Mouse (Mus musculus) embryonic facial prominence, embryonic 12.5 days (tissue): ENCODE measurements around the gene Ccdc28b. TPM values are rescaled to one million over a fixed set of nuclear protein-coding genes. Genes with fewer than 3 reads are reported as not detected.
A peak's percentile ranks its signal among the peaks of the same experiment; 100 is the strongest.

ENCODE experiments used
- ATAC-seq: fragments of 200-750 bp; cut with Nextera tagmentation; 2 replicates; pipeline ENCODE4 v1.8.0; 2017; ENCODE audit not compliant: insufficient number of reproducible peaks, insufficient read depth, low FRiP score, low TSS enrichment
- H3K27ac ChIP-seq: fragments of 300-500 bp; sonication (generic); 2 replicates; pipeline ENCODE4 v1.5.1; 2016; ENCODE audit warnings: mild to moderate bottlenecking
- H3K27me3 ChIP-seq: fragments of 300-500 bp; sonication (generic); 2 replicates; pipeline ENCODE4 v1.6.1; 2016; ENCODE audit warnings: mild to moderate bottlenecking, moderate library complexity
- H3K36me3 ChIP-seq: fragments of 300-500 bp; sonication (generic); 2 replicates; pipeline ENCODE4 v1.6.1; 2016; ENCODE audit warnings: mild to moderate bottlenecking
- H3K4me1 ChIP-seq: fragments of 300-500 bp; sonication (generic); 2 replicates; pipeline ENCODE4 v1.6.1; 2016
- H3K4me2 ChIP-seq: fragments of 300-500 bp; sonication (generic); replicated peaks from 2 replicates; pipeline ENCODE4 v1.6.1; 2016; ENCODE audit warnings: mild to moderate bottlenecking, moderate library complexity
- H3K4me3 ChIP-seq: fragments of 300-500 bp; sonication (generic); 2 replicates; pipeline ENCODE4 v1.5.1; 2016; ENCODE audit warnings: mild to moderate bottlenecking
- H3K9ac ChIP-seq: fragments of 300-500 bp; sonication (generic); 2 replicates; pipeline ENCODE4 v1.6.1; 2016; ENCODE audit warnings: mild to moderate bottlenecking, moderate library complexity
- H3K9me3 ChIP-seq: fragments of 300-500 bp; sonication (generic); 2 replicates; pipeline ENCODE4 v1.6.1; 2016; ENCODE audit warnings: mild to moderate bottlenecking, moderate library complexity
- WGBS: fragments of 180-500 bp; shearing (Covaris S2); methylation state at CpG from one replicate; pipeline ENCODE4 v1.1.7; 2016; 5-methylcytosine and 5-hydroxymethylcytosine counted together
- polyA plus RNA-seq: library from polyadenylated mRNA; unstranded; fragments of >200 nt; fragmentation: Nextera tagmentation; extraction: Ambion mirVana; gene quantifications from 2 replicates; pipeline ENCODE4 v1.2.1, GENCODE M21; 2016

The Ccdc28b gene
- 63.7 and 66.7 TPM in 2 replicates for polyA plus RNA-seq

DNA sequence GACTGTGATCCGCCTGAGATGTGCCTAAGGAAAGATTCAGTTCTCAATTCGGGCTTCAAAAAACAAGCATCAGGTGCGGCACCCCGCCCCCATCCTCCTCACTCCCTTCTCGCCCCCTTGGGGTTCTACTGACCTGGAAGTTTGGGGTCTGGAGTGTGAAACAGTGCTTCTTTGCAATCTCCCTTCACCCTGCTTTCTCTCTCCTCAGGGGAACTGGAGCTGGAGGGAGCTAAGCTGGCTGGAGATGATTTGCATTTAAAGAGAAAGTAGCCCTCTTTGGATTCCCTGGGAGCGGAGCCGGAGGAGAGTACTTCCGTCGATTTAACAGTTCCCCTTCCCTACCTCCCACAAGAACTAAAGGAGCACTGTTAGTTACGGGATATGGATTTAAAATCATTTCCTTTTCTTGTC lies at the start of gene Ccdc28b:
Ccdc28b (minus strand) TSS at position 267 of the 411 bp plus-strand sequence.
- Histone ChIP-seq H3K27ac (peak within 1 kb of the TSS; percentile 89), H3K27me3 (no peaks in the 10 kb centered on the region), H3K4me2 (peak within 1 kb of the TSS; percentile 82), H3K9me3 (no peaks in the 10 kb centered on the region), H3K36me3 (peaks cover 32% of the 10 kb centered on the region), H3K4me3 (peak within 1 kb of the TSS; percentile 64), H3K9ac (peak within 1 kb of the TSS; percentile 76), H3K4me1 (peaks cover 26% of the 10 kb centered on the region)
- under 1% methylated on average over 10 of the region's 10 CpGs for WGBS
- ATAC-seq = no peak

DNA sequence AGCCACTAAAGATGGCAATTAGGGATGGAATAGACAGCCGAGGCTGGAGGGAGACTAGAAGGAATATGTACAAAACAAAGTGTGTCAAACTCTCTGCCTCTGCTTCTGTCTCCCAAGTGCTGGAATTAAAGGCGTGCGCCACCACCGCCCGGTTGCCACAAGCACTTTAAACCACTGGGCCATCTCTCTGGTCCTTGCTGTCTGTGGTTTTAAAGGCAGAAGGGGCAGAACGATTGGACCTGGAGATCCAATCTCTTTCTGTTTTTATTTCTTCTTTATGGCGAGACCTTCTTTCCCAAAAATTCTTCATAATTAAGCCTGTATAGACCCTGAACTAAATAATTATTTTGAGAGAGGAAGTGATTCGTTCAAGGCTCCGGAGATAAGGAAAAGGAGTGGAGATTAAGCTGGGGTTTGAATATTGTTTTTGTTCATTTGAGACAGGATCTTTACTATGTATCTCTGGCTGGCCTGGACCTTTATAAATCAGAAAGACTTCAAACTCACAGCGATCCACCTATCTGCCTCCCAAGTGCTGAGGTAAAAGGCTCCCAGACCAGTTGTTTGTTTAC lies 49.2 kb upstream of the Ccdc28b start:
- peak overlapping the region; percentile 87 for H3K4me2 ChIP-seq

DNA sequence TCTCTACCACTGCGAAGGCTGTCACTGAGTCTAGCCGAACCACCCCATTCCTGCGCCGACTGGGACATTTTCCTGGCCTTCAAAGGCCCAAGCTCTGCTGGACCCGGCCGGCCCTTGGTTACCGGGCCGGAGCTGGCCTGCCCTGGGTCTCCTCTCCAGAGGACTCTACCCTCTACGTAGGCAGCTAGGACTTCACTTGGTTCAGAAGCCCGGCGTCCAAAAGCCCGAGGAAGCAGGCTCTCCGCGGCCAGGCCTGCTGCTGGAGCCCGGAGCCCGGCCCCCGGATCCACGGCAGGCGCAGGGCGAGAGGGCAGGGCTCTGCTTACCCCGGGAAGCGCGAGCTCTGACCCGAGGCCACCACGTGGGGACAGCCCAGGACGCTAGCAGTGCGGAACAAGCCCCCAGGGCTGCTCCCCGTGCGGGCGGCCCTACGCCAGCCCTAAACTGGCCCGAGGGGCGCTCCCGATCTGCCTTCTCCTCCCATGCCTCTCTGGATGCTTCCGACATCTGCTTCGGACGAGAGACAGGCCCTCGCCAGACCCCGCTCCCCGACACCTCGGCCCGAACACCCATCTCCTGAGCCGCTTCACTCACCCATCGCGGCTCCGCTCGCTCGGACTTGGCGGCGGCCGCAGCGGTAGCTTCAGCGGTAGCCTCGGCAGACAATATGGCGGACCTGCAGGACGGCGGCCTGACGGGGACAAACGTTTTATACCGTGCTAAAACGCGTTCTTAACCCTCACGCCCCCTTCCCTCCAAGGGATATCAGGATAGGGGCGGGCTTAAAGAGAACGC lies 48.5 kb upstream of the Ccdc28b start, which contains the start of gene Kpna6:
Kpna6 (minus strand) TSS at position 685 of the 795 bp plus-strand sequence.
- peaks cover 26% of the 10 kb centered on the region for H3K36me3 ChIP-seq

More for the DNA sequence above, 49.2 kb upstream of the Ccdc28b start:
- H3K9ac ChIP-seq = peak overlapping the region; percentile 99; the same call in 1 of the 2 replicates
- no peaks in the 10 kb centered on the region for H3K27me3 ChIP-seq
- H3K36me3 ChIP-seq = peaks cover 30% of the 10 kb centered on the region
- H3K27ac ChIP-seq = peak overlapping the region; percentile 95
- H3K9me3 ChIP-seq = no peaks in the 10 kb centered on the region
- H3K4me3 ChIP-seq = peak overlapping the region; percentile 99
- no peak for ATAC-seq
- peaks cover 14% of the 10 kb centered on the region for H3K4me1 ChIP-seq
- 6% methylated on average over 10 of the region's 10 CpGs for WGBS

DNA sequence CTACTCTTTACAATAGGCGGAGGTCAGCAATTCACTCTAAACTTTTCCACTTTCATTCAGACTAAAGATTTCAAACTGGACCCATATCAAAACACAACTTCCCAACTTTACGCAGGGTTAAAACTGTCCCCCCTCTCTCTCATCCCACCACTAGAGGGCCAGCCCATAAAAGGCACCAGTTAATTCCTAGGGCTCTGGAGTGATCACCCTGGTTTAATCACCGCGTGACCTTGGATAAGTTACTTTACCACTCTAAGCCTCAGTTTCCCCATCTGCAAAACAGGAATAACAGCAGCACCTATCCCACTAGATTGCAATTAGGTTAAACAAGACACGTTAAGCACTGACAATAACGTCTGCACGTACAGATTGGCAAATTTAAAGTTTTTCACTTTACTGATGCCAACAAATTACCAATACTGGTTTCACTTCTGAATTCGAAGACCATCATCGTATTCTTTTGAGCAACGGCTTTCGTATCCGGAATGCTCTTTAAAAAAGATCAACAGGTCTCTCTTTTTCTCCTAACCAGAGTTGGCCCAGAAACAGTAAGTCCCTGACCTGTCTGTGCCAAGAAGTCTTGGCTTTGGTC lies 47.8 kb upstream of the Ccdc28b start:
- peak overlapping the region; percentile 99 for H3K9ac ChIP-seq
- H3K27me3 ChIP-seq = no peaks in the 10 kb centered on the region
- H3K27ac ChIP-seq = peak overlapping the region; percentile 95
- H3K4me1 ChIP-seq = peaks cover 14% of the 10 kb centered on the region
- no peak for ATAC-seq
- H3K4me3 ChIP-seq = peak overlapping the region; percentile 99
- H3K9me3 ChIP-seq = no peaks in the 10 kb centered on the region
- H3K36me3 ChIP-seq = peaks cover 19% of the 10 kb centered on the region
- H3K4me2 ChIP-seq = peak overlapping the region; percentile 87
- 7% methylated on average over 12 of the region's 12 CpGs for whole genome bisulfite sequencing

More for the DNA sequence above, 48.5 kb upstream of the Ccdc28b start, which contains the start of gene Kpna6:
- under 1% methylated on average over 65 of the region's 65 CpGs for WGBS
- peaks cover 14% of the 10 kb centered on the region for H3K4me1 ChIP-seq
- H3K4me2 ChIP-seq = peak within 1 kb of the TSS; percentile 87
- peak within 1 kb of the TSS; percentile 99 for H3K4me3 ChIP-seq
- peak within 1 kb of the TSS; percentile 95 for H3K27ac ChIP-seq
- no peaks in the 10 kb centered on the region for H3K9me3 ChIP-seq
- peak within 1 kb of the TSS; percentile 99 for H3K9ac ChIP-seq
- H3K27me3 ChIP-seq = no peaks in the 10 kb centered on the region
- ATAC-seq = peak; percentile 83

DNA sequence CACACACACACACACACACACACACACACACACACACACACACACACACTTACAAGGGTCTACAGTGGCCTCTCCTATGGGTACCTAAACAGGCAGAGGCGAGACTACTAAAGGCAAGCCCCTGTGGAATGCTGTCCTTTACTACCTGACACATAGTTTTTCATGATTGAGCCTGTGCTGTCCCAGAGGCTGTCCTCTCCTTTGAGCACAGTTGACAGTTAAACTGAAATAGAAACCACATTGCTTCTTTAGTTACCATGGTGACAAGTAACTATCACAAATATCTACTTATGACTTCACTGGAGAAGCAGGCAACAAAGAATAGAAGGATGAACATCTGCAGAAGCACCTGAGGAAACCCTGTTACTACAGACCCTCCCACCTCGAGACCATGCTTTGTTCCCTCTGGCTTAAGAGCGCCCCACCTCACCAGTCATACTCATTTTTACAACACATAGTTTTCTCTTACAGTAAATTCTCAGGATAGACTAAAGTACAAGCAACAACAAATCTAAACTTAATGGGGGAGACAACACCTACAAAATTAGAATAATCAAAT lies 38.6 kb upstream of the Ccdc28b start:
- 84% methylated on average over 3 of the region's 3 CpGs for WGBS
- Histone ChIP-seq H3K9ac (no peak overlapping the region), H3K4me1 (no peaks in the 10 kb centered on the region), H3K27me3 (no peaks in the 10 kb centered on the region), H3K36me3 (peaks cover 37% of the 10 kb centered on the region), H3K4me3 (no peak overlapping the region), H3K9me3 (no peaks in the 10 kb centered on the region), H3K27ac (no peak overlapping the region; the same call in 1 of the 2 replicates), H3K4me2 (no peak overlapping the region)
- no peak for ATAC-seq

DNA sequence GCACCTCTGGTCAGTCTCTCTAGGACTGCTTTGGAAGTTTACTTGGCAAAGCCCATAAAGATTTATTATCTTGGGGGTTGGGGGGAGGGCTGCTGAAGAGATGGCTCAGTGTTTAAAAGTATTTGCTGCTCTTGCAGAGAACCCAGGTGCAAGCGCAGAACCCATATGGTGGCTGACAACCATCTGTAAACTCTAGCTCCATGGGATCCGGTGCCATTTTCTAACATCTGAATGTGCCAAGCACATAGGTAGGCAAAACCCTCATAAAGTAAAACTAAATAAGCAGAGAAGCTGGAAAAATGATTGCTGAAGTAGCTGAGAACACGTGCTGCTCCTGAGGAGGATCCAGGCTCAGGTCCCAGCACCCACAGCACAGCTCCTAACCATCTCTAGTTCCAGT lies 37.8 kb upstream of the Ccdc28b start:
- Histone ChIP-seq H3K4me3 (no peak overlapping the region), H3K9me3 (no peaks in the 10 kb centered on the region), H3K9ac (no peak overlapping the region), H3K36me3 (peaks cover 42% of the 10 kb centered on the region), H3K27ac (no peak overlapping the region), H3K4me1 (no peaks in the 10 kb centered on the region), H3K27me3 (no peaks in the 10 kb centered on the region), H3K4me2 (no peak overlapping the region)
- WGBS = 91% methylated on average over 3 of the region's 3 CpGs
- ATAC-seq = no peak

DNA sequence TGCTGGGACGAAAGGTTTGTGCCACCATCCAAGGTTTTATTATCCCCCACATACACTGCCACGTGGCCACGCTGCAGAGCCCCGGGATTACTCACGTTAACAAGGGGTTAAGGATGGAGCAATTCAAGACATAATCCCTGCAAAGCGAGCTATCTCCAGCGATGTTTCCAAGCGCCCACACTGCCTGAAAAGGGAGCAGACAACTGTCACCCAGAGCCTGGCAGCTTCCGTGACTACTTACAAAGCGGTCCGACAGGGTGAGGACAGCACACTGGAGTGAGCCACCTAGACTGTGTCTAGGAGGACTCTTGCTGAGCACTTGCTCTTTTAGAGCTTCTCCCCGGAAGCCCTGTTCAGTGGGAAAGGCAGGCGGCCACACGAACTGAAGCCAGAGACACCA lies 31.0 kb upstream of the Ccdc28b start:
- no peak overlapping the region for H3K4me3 ChIP-seq
- H3K4me2 ChIP-seq = no peak overlapping the region
- ATAC-seq = no peak
- WGBS = 92% methylated on average over 14 of the region's 14 CpGs
- H3K9ac ChIP-seq = no peak overlapping the region
- H3K9me3 ChIP-seq = no peaks in the 10 kb centered on the region
- H3K27me3 ChIP-seq = no peaks in the 10 kb centered on the region
- no peak overlapping the region for H3K27ac ChIP-seq
- no peaks in the 10 kb centered on the region for H3K4me1 ChIP-seq
- peaks cover 81% of the 10 kb centered on the region for H3K36me3 ChIP-seq

DNA sequence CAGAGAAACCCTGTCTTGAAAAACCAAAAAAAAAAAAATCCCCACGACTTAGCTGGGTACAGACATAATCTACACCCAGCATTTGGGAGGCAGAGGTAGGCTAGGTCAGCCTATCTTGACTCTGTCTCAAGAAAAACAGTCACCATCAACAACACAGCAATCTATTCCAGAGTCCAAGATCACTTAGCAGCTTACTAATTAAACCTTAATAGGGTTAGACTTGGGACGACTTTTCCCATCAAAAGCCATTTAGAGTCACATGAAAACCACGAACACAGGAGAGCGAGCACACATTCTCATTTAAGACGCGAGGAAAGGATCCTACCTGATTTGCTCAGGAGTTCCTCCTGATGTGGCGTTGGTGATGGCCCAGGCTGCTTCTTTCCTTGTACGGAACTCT lies 26.6 kb upstream of the Ccdc28b start:
- H3K4me3 ChIP-seq = no peak overlapping the region
- H3K27me3 ChIP-seq = no peaks in the 10 kb centered on the region
- H3K9me3 ChIP-seq = no peaks in the 10 kb centered on the region
- H3K27ac ChIP-seq = no peak overlapping the region
- H3K4me2 ChIP-seq = no peak overlapping the region
- ATAC-seq = no peak
- 92% methylated on average over 8 of the region's 8 CpGs for WGBS
- H3K36me3 ChIP-seq = peaks cover 90% of the 10 kb centered on the region
- no peak overlapping the region for H3K9ac ChIP-seq
- H3K4me1 ChIP-seq = no peaks in the 10 kb centered on the region

DNA sequence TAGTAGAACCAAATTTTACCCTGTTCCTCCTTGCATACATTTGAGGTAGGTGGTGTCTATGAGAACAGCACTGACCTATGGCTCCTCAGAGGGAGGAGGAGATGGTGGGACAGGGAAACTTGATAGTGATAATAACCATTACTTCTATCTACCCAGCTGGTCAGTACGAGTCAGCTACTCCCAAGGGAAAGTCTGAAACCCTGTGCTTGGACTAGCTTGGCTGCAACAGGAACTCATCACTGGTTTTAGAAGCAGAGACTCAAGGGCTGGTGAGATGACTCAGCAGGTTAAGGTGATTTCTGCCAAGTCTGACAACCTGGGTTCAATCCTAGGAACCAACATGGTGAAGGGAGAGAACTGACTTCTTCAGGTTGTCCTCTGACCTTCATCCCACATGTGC lies 24.9 kb upstream of the Ccdc28b start:
- Histone ChIP-seq H3K4me1 (no peaks in the 10 kb centered on the region), H3K27ac (no peak overlapping the region), H3K9me3 (no peaks in the 10 kb centered on the region), H3K27me3 (no peaks in the 10 kb centered on the region), H3K9ac (no peak overlapping the region), H3K4me2 (no peak overlapping the region), H3K4me3 (no peak overlapping the region), H3K36me3 (peaks cover 81% of the 10 kb centered on the region)
- no peak for ATAC-seq
- WGBS = 64% methylated on average over 1 of the region's 1 CpGs

DNA sequence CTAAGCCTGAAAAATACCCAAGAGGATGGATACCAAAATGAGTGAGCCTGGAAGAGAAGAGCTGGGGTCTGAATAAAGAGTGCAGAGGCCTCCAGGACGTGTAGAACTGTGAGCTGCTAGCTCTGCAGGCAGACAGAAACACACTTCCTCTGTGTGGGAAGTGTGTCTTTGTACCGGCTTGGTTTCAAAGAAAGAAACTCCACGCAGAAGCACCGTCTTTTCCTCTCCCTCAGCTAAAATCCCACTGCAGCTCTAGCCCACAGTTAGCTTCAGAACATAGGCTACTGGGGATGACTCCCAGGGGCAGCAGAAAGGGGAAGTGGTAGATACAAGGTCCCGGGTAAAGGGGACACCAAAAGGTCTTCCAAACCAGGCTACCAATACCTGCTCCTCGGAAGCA lies 21.5 kb upstream of the Ccdc28b start:
- Histone ChIP-seq H3K4me2 (no peak overlapping the region), H3K4me1 (peaks cover 3% of the 10 kb centered on the region; the same call in 1 of the 2 replicates), H3K27me3 (no peaks in the 10 kb centered on the region), H3K36me3 (peaks cover 58% of the 10 kb centered on the region), H3K9me3 (no peaks in the 10 kb centered on the region), H3K27ac (no peak overlapping the region), H3K9ac (no peak overlapping the region), H3K4me3 (no peak overlapping the region)
- 90% methylated on average over 6 of the region's 6 CpGs for WGBS
- ATAC-seq = no peak

DNA sequence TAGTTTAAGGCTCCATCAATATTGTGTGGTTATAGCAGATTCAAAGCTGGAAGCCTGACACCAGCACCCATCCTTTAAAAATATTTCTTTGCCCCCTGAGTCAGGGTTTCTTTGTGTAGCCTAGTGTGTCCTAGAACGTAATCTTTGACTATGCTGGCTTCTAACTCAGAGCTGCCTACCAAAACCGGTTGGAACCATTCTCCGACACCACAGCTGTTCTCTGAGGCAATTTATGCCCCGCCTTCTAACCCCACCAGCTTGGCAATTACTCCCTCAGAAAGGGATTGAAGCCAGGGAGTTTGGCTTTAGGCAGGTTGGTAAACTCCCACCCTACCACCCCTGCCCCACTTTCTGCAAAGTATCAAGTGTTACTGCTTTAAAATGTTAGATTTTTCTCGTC lies 18.0 kb upstream of the Ccdc28b start:
- Histone ChIP-seq H3K4me1 (peaks cover 18% of the 10 kb centered on the region), H3K36me3 (peaks cover 48% of the 10 kb centered on the region), H3K9me3 (no peaks in the 10 kb centered on the region), H3K27me3 (no peaks in the 10 kb centered on the region), H3K4me3 (no peak overlapping the region), H3K4me2 (peak overlapping the region; percentile 93), H3K27ac (peak overlapping the region; percentile 32; the same call in 1 of the 2 replicates), H3K9ac (no peak overlapping the region)
- ATAC-seq = no peak
- WGBS = 57% methylated on average over 5 of the region's 5 CpGs
